Mouse (Mus musculus): ENCODE results near the gene Cox4i1. TPM values are rescaled to one million over a fixed set of nuclear protein-coding genes. Genes with fewer than 3 reads are reported as not detected.

The Cox4i1 gene
- total and polyA plus RNA-seq, 3 experiments, result 519 to 970 (median 711) TPM

- Histone ChIP-seq H3K4me2 (ENCODE audit: insufficient read depth, low read depth, poor library complexity, severe bottlenecking) (no peak overlapping the region), H3K4me3 (replicated peaks in 1 of 3; ENCODE audit: low read depth in 2 of 3, low read length in 2 of 3, poor library complexity in 1 of 3) (no peak overlapping the region), H3K27me3 (replicated peaks) (peaks cover 18% of the 10 kb centered on the region), H3K79me2 (replicated peaks; ENCODE audit: control insufficient read depth, extremely low read depth, insufficient read depth, poor library complexity, severe bottlenecking) (no peaks in the 10 kb centered on the region), H3K9me3 (replicated peaks; ENCODE audit: low read length) (no peaks in the 10 kb centered on the region), H3K9ac (ENCODE audit: insufficient read depth, low read depth) (no peak overlapping the region), H3K36me3 (replicated peaks in 1 of 2; ENCODE audit: control insufficient read depth in 1 of 2, insufficient read depth in 1 of 2, low read length in 1 of 2) (no peaks in the 10 kb centered on the region), H3K27ac (ENCODE audit: insufficient read depth, low read depth) (no peak overlapping the region), H3K4me1 (ENCODE audit: control insufficient read depth in 1 of 2, insufficient read depth in 2 of 2) (peaks cover 0 to 3% of the 10 kb centered on the region in 2 experiments; a peak in 1 of 4 replicates)
- dilution Hi-C loops (cut with MboI; ENCODE audit: extremely low pct_ligation_motif_present, extremely low pct_unique_long_range_greater_than_20kb, low sequenced_read_pairs), result no loop called here
- in situ Hi-C loops (cut with MboI; ENCODE audit: low pct_ligation_motif_present, low pct_unique_long_range_greater_than_20kb, low sequenced_read_pairs), result loop anchor here (10.0 kb wide), 1 partner anchor 435 kb away; no protein-coding TSS in a partner anchor
- no peak for TF ChIP-seq RAD21 (IDR thresholded peaks at IDR 0.05; ENCODE audit: low read depth, low read length)
- no peak for TF ChIP-seq RCOR1 (conservative IDR thresholded peaks at IDR 0.05; ENCODE audit: low read depth, low read length)
- no peak for TF ChIP-seq USF2 (conservative IDR thresholded peaks at IDR 0.05; ENCODE audit: low read depth, low read length)
- no peak for TF ChIP-seq BHLHE40 (IDR thresholded peaks at IDR 0.05; ENCODE audit: low read depth, low read length)
- TF ChIP-seq EP300 (IDR thresholded peaks at IDR 0.05; ENCODE audit: low read length), result no peak
- no peak for TF ChIP-seq POLR2A (IDR thresholded peaks at IDR 0.05; ENCODE audit: low read depth, low read length)
- TF ChIP-seq ZNF384 (IDR thresholded peaks at IDR 0.05; ENCODE audit: low read depth, low read length), result no peak
- TF ChIP-seq NRF1 (IDR thresholded peaks at IDR 0.05; ENCODE audit: low read depth, low read length), result no peak
- TF ChIP-seq USF1 (IDR thresholded peaks at IDR 0.05; ENCODE audit: low read depth, low read length), result no peak
- TF ChIP-seq TCF12 (IDR thresholded peaks at IDR 0.05; ENCODE audit: low read depth, low read length), result no peak
- TF ChIP-seq ZKSCAN1 (IDR thresholded peaks at IDR 0.05; ENCODE audit: borderline replicate concordance, low read depth, low read length), result no peak
- no peak for DNase-seq (ENCODE audit: extremely low read depth)
Observed at GRCm38 (mm10) chr8:120619235-120620180, 48.5 kb upstream of the Cox4i1 start.

- dilution Hi-C loops (cut with MboI; ENCODE audit: extremely low pct_ligation_motif_present, extremely low pct_unique_long_range_greater_than_20kb, low sequenced_read_pairs), result no loop called here
- Histone ChIP-seq H3K9ac (ENCODE audit: insufficient read depth, low read depth) (no peak overlapping the region), H3K4me2 (ENCODE audit: insufficient read depth, low read depth, poor library complexity, severe bottlenecking) (no peak overlapping the region), H3K36me3 (replicated peaks in 1 of 2; ENCODE audit: control insufficient read depth in 1 of 2, insufficient read depth in 1 of 2, low read length in 1 of 2) (no peaks in the 10 kb centered on the region), H3K4me1 (ENCODE audit: control insufficient read depth in 1 of 2, insufficient read depth in 2 of 2) (peaks cover 0 to 3% of the 10 kb centered on the region in 2 experiments; a peak in 1 of 4 replicates), H3K9me3 (replicated peaks; ENCODE audit: low read length) (no peaks in the 10 kb centered on the region), H3K27ac (ENCODE audit: insufficient read depth, low read depth) (no peak overlapping the region), H3K27me3 (replicated peaks) (peaks cover 17% of the 10 kb centered on the region), H3K4me3 (replicated peaks in 1 of 3; ENCODE audit: low read depth in 2 of 3, low read length in 2 of 3, poor library complexity in 1 of 3) (no peak overlapping the region), H3K79me2 (replicated peaks; ENCODE audit: control insufficient read depth, extremely low read depth, insufficient read depth, poor library complexity, severe bottlenecking) (no peaks in the 10 kb centered on the region)
- in situ Hi-C loops (cut with MboI; ENCODE audit: low pct_ligation_motif_present, low pct_unique_long_range_greater_than_20kb, low sequenced_read_pairs), result no loop called here
- no peak for DNase-seq (ENCODE audit: extremely low read depth)
- TF ChIP-seq E2F4 (IDR thresholded peaks at IDR 0.05; ENCODE audit: insufficient replicate concordance, low read depth, low read length) (no peak), POLR2A (IDR thresholded peaks at IDR 0.05; ENCODE audit: low read depth, low read length) (no peak), EP300 (IDR thresholded peaks at IDR 0.05; ENCODE audit: low read length) (no peak), USF2 (conservative IDR thresholded peaks at IDR 0.05; ENCODE audit: low read depth, low read length) (no peak), MAFK (IDR thresholded peaks at IDR 0.05; ENCODE audit: insufficient replicate concordance, low read length) (no peak), TCF12 (IDR thresholded peaks at IDR 0.05; ENCODE audit: low read depth, low read length) (no peak), MAX (IDR thresholded peaks at IDR 0.05; ENCODE audit: low read length) (no peak), IRF4 (IDR thresholded peaks at IDR 0.05; ENCODE audit: low read depth, low read length) (no peak), ZNF384 (IDR thresholded peaks at IDR 0.05; ENCODE audit: low read depth, low read length) (no peak), BHLHE40 (IDR thresholded peaks at IDR 0.05; ENCODE audit: low read depth, low read length) (no peak), ZKSCAN1 (IDR thresholded peaks at IDR 0.05; ENCODE audit: borderline replicate concordance, low read depth, low read length) (no peak), USF1 (IDR thresholded peaks at IDR 0.05; ENCODE audit: low read depth, low read length) (no peak), UBTF (IDR thresholded peaks at IDR 0.05; ENCODE audit: low read depth, low read length) (no peak), NRF1 (IDR thresholded peaks at IDR 0.05; ENCODE audit: low read depth, low read length) (no peak), NELFE (IDR thresholded peaks at IDR 0.05; ENCODE audit: low read depth, low read length) (no peak), HCFC1 (IDR thresholded peaks at IDR 0.05; ENCODE audit: low read depth, low read length) (no peak), RCOR1 (conservative IDR thresholded peaks at IDR 0.05; ENCODE audit: low read depth, low read length) (no peak), MXI1 (IDR thresholded peaks at IDR 0.05; ENCODE audit: low read depth, low read length) (no peak)
Observed at GRCm38 (mm10) chr8:120620441-120620840, 47.6 kb upstream of the Cox4i1 start.
